Mouse (Mus musculus): ENCODE results near the gene Zfp398.

The Zfp398 gene

DNA sequence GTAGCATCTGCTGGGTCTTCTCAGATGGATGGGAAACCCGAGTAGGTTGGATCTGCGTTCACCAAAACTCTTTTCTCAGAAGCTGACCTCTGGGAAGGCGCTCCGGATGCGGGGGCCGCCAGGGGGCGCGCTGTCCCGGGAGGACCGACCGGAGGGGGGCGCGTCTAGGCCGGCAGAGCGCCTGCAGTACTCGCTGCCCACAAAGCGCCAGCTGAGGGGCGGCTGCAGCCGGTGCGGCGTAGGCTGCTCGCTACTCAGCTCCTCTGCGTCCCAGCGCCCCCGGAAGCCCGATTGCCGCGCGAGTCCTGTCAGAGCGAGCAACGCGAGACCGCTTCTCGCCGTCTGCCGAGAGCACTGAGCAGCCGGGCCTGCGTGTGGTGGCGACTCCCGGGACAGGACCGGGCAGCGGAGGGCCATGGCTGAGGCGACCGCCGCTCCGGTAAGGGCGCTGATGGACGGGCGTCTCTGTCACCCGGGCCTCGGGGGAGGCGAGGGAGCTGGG lies at the start of gene Zfp398:
Zfp398 (plus strand) TSS at position 180 of the 502 bp plus-strand sequence.
- peak; percentile 91 for DNase-seq (ENCODE audit: low spot score in 2 of 2)

DNA sequence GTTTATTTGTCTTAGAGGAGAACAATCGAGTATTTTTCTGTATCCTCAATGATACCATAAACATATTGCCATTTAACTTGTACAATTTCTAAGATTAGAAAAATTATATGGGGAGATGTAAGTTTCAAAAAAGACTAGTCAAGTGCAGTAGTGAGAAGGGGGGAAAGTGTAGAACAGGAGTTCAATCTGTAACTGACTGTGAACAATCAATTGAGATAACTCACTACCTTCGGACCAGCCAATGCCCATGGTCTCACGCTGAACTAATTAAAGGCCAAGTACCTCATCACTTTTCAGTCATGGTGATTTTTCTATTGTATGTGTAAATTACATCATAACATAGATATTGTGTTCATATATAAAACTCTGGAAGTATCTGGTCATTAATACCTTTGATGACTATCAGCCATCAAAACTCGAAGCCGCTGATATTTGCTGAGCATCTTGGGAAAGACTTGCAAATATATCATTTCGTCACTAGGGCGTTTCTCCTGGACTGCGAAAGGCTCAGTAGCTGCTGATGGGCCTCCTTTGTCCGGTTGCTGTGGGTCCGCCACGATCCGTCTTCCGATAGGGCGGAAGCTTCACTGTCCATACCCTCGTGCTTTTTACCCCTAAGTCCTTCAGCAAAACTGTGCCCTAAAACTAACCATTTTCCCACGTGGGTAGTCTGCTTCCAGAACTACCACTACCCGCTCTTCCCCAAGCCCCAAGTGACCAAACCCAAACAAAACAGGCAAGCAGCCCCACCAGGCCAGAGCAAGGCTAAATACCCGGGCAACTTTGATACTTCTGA lies 47.3 kb upstream of the Zfp398 start:
- DNase-seq (ENCODE audit: low spot score in 2 of 2) = peak; percentile 74 to 78

GRCm38 (mm10) chr6:47788821-47789220 lies 46.6 kb upstream of the Zfp398 start:
- DNase-seq (ENCODE audit: low spot score in 2 of 2) = no peak

GRCm38 (mm10) chr6:47790745-47791144 lies 44.7 kb upstream of the Zfp398 start:
- no peak for DNase-seq (ENCODE audit: low spot score in 2 of 2)

DNA sequence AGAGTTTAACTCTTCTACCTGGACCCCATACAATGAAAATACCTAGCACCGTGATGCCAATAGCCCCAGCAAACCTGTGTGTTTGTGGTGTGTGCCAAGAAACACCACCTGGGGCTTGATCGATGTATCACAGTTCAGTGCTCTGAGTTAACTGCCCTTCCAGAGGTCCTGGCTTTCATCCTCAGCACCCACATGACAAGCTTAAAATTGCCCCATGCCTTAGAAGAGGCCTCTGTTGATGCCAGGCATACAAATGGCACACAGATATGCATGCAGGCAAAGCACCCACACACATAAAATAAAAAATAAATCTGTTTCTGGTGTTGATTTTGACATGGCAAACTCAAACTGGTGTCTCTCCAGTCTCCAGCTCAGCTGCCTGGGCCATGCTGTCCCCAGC lies 42.9 kb upstream of the Zfp398 start:
- DNase-seq (ENCODE audit: low spot score in 2 of 2) = no peak

- no peak for DNase-seq (ENCODE audit: low spot score in 2 of 2)
These were observed 42.2 kb upstream of the Zfp398 start for GRCm38 (mm10) chr6:47793284-47793683.

DNA sequence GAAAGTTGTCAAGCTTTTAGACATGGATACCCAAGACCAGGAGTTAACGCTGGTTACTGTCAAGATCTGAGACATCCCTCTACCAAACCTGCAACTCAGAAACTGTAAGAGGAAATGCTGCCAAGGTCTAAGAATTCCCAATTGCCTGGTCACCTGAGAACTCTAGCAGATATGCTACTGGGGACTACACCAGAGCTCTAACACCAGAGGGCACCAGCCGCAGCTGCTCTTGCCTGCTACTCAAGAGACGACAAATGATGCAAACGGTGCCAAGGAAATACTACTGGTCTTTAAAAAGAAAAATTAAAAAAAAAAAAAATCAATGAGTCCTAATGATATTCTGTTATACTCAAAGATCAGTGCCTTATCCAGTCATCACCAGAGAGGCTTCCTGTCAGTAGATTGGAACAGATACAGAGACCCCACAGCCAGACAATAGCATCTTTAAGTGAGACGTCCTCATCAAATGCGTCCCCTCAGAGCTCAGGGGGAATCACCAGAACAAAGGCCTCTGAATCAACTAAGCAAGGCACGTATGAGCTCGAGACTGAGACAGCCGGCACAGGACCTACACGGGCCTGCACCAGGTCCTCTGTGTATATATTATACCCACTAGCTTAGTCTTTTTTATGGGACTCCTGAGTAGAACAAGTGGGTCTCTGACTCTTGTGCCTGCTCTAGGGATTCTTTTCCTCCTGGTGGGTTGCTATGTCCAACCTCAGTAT lies 41.2 kb upstream of the Zfp398 start:
- DNase-seq (ENCODE audit: low spot score in 2 of 2) = peak in 1 of 2 experiments; percentile 29

GRCm38 (mm10) chr6:47799079-47799478 lies 36.4 kb upstream of the Zfp398 start:
- no peak for DNase-seq (ENCODE audit: low spot score in 2 of 2)

- DNase-seq (ENCODE audit: low spot score in 2 of 2) = no peak
These were observed 29.9 kb upstream of the Zfp398 start for GRCm38 (mm10) chr6:47805520-47805919.

DNA sequence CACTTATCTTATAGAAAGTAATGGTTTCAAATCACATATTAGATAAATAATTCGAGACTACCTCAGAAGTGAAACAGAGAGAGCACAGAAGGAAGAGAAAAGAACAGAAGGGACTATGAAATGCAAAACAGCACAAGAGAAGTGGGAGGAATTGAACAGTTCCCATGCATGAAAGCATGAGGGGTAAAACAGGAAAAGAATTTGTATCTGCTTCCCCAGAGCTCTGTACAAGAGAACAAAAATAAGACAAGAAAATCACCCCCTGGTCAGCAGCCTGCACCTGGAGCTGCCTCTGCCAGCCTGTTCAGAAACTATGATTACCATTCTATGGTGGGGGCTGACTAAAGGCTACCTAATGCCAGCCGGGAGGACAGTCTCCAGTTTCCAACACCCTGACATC lies 28.0 kb upstream of the Zfp398 start:
- DNase-seq (ENCODE audit: low spot score in 2 of 2) = no peak

GRCm38 (mm10) chr6:47808545-47808944 lies 26.9 kb upstream of the Zfp398 start:
- DNase-seq (ENCODE audit: low spot score in 2 of 2) = no peak

DNA sequence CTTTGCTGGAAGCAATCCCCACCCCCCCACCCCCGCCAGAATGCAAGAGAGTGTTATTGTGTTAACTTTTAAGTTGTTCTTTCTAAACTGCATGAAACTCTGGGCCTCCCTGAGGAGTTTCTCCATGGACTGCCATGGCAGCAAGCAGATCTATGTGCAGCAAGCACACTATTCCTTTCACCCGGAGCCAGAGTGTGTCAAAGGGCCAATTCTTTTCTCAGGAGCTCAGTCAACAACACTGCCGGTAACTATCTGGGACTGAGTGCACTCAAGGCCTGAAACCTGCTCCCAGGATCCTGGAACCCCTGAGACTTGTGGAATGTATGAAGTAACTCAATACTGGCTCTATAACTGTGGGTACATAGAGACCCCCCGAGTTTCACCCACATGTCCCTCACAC lies 26.4 kb upstream of the Zfp398 start:
- DNase-seq (ENCODE audit: low spot score in 2 of 2) = no peak

GRCm38 (mm10) chr6:47810181-47810580 lies 25.3 kb upstream of the Zfp398 start:
- no peak for DNase-seq (ENCODE audit: low spot score in 2 of 2)

DNA sequence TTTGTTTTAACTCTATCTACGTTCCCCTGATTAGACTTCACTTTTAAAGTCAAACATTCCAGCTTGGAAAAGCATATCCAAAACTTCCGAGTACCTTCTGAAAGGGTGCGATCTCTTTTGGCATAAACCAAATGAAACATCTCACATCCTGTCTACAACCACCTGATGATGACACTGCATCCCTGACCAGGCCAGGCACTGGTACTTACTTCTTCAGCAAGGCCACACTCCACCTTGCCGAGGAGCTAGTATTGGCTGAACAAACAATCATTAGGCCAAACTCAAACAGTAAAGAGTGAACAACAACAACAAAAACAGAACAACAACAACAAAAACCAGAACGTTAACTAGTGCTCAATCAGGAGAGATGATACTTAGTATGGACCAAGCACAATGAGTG lies 24.1 kb upstream of the Zfp398 start:
- no peak for DNase-seq (ENCODE audit: low spot score in 2 of 2)

DNA sequence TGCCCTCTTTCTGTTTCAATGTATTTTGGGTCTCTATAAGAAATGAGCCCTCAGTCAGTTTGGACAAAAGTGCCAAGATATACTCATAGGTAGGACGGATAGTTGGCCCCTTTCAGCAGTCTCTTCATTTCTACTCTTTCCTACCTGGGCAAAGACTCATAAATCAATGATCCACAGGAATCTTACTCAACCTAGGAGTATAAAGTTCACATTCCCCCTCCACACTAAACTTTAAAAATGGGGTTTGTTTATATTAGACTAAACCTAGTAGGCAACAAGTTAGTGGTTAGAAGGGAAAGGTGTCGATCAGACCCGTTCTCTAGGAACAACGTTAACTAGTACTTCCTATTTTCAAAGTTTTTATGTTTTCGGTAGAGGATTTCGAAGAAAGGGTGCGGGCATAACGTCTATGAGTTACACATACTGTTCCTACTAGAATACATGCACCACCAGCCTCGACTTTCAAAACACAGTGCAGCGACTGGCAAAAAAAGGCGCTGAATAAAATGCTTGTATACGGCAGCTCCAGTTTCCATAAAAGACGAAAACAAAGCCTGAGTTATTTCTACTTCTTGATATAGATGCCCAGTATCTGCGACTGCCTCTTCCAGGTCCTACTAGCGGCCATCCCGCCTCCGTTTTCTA lies 23.1 kb upstream of the Zfp398 start:
- no peak for DNase-seq (ENCODE audit: low spot score in 2 of 2)

DNA sequence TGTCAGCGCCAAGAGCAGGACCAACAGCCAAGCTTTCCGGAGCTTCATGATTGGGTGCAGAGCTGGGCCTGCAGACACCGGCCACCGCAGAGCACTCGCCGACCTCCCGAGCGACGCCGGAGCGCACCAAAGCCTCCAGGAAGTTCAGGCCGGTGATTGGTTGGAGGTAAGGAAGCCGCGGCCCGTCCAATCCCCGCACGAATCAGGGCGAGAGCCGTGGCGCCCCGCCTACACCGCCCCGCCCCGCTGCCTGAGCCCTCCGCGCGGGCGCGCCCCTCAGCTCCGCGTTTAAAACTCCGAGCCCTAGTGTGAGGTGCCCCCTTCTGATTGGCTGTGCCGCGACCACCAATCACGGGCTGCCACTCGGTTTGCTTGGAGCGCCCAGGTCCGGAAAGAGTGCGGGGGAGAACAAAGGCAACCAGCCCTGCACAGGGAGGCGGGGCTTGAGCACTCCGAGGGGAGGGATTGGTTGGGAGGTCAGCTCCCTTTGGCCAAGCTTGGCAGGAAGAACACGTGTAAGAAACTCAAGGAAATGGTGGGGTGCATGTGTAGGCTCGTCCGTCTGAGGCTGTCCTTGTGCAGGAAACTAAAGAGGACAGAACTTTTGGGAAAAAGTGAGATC lies 22.1 kb upstream of the Zfp398 start, which contains the start of gene Pdia4:
Pdia4 (minus strand) TSS at position 174 of the 622 bp plus-strand sequence.
- DNase-seq (ENCODE audit: low spot score in 2 of 2) = peak; percentile 98

DNA sequence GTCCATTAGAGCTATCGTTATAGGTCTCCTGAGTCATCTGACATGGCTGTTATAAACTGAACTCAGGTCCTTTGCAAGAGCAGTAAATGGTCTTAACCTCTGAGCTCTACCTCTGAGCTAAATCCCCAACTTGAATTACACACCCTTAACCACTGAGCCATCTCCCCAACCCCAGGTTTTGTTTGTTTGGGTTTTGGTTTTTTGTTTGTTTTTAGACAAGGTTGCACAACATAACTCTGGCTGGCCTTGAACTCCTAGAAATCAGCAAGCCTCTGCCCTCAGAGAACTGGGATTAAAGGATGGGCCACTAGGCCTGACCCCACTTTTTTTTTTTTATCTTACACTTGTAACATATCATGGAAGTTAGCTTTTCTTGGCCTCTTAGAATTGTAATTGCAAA lies 19.3 kb upstream of the Zfp398 start:
- no peak for DNase-seq (ENCODE audit: low spot score in 2 of 2)

- DNase-seq (ENCODE audit: low spot score in 2 of 2) = no peak
These were observed 16.7 kb upstream of the Zfp398 start for GRCm38 (mm10) chr6:47818721-47819120.

GRCm38 (mm10) chr6:47819626-47820325 lies 15.7 kb upstream of the Zfp398 start:
- no peak for DNase-seq (ENCODE audit: low spot score in 2 of 2)

DNA sequence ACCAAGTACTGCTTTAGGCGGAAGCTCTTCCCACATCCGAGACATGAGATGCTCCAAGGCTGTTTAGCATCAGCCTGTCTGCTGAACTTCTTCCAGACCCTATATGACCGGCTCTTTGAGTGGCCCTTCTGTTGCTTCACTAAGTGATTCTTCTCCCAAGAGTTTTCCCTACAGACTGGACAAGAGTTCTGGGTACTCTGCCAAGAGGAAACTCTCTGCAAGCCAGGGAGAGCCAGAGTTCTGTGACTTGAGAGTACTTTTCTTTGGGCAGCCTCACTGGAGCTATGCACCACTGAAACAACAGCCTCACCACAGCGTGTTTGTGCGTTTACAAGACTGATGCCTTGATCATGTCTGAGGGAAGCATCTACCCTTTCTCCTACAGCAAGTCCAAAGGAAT lies 14.2 kb upstream of the Zfp398 start:
- no peak for DNase-seq (ENCODE audit: low spot score in 2 of 2)

GRCm38 (mm10) chr6:47821776-47822175 lies 13.7 kb upstream of the Zfp398 start:
- DNase-seq (ENCODE audit: low spot score in 2 of 2) = no peak
